Mouse (Mus musculus) liver (tissue): ENCODE data around the gene Ppt2.

Experiments used
- DNase-seq: peaks from one replicate; pipeline ENCODE4 v3.0.0-alpha.2; 2020; ENCODE audit warnings: mixed read lengths

The Ppt2 gene

GRCm38 (mm10) chr17:34585877-34586771 lies 42.2 kb downstream of the Ppt2 start:
- DNase-seq: no peak

- no peak for DNase-seq
Observed at GRCm38 (mm10) chr17:34585121-34585520, 43.2 kb downstream of the Ppt2 start.

GRCm38 (mm10) chr17:34583819-34584218 lies 44.5 kb downstream of the Ppt2 start:
- DNase-seq: no peak

- no peak for DNase-seq
Observed at GRCm38 (mm10) chr17:34583397-34583796, 44.9 kb downstream of the Ppt2 start.

GRCm38 (mm10) chr17:34582528-34582927 lies 45.8 kb downstream of the Ppt2 start:
- no peak for DNase-seq

GRCm38 (mm10) chr17:34578070-34578469 lies 50.2 kb downstream of the Ppt2 start:
- no peak for DNase-seq

- DNase-seq: no peak
Observed at GRCm38 (mm10) chr17:34576577-34576976, 51.7 kb downstream of the Ppt2 start.

- no peak for DNase-seq
Observed at GRCm38 (mm10) chr17:34572361-34572760, 55.9 kb downstream of the Ppt2 start.

GRCm38 (mm10) chr17:34571875-34572274 lies 56.4 kb downstream of the Ppt2 start:
- DNase-seq: peak; percentile 34

GRCm38 (mm10) chr17:34569919-34570318 lies 58.4 kb downstream of the Ppt2 start:
- DNase-seq: no peak

- no peak for DNase-seq
Observed at GRCm38 (mm10) chr17:34568421-34568820, 59.9 kb downstream of the Ppt2 start.

- no peak for DNase-seq
Observed at GRCm38 (mm10) chr17:34567311-34567710, 61.0 kb downstream of the Ppt2 start.
